Mouse (Mus musculus): ENCODE measurements at regions not wholly inside any gene's neighbourhood (a gene's known extent, or its start where the extent isn't known, plus 50 kb on each side); places are given as distances from the start of the nearest gene placed in this dataset.

GRCm38 (mm10) chr13:110882173-110882572 is 372.6 kb upstream of the Actbl2 start:
- DNase-seq (ENCODE audit: extremely low spot score, low read depth, low spot score), result no peak

GRCm38 (mm10) chr13:110882661-110883172 is 372.1 kb upstream of the Actbl2 start:
- no peak for DNase-seq (ENCODE audit: extremely low spot score, low read depth, low spot score)

GRCm38 (mm10) chr13:110893909-110894308 is 360.9 kb upstream of the Actbl2 start:
- DNase-seq (ENCODE audit: extremely low spot score, low read depth, low spot score), result no peak

- DNase-seq (ENCODE audit: extremely low spot score, low read depth, low spot score), result no peak
These were observed 359.5 kb upstream of the Actbl2 start for GRCm38 (mm10) chr13:110895349-110895748.

- no peak for DNase-seq (ENCODE audit: extremely low spot score, low read depth, low spot score)
These were observed 358.9 kb upstream of the Actbl2 start for GRCm38 (mm10) chr13:110895900-110896299.

- no peak for DNase-seq (ENCODE audit: extremely low spot score, low read depth, low spot score)
These were observed 357.2 kb upstream of the Actbl2 start for GRCm38 (mm10) chr13:110897621-110898020.

GRCm38 (mm10) chr13:110902994-110903644 is 351.7 kb upstream of the Actbl2 start:
- DNase-seq (ENCODE audit: extremely low spot score, low read depth, low spot score), result no peak

GRCm38 (mm10) chr13:110907319-110907955 is 347.4 kb upstream of the Actbl2 start:
- no peak for DNase-seq (ENCODE audit: extremely low spot score, low read depth, low spot score)

- DNase-seq (ENCODE audit: extremely low spot score, low read depth, low spot score), result no peak
These were observed 342.9 kb upstream of the Actbl2 start for GRCm38 (mm10) chr13:110911866-110912265.

- DNase-seq (ENCODE audit: extremely low spot score, low read depth, low spot score), result no peak
These were observed 341.6 kb upstream of the Actbl2 start for GRCm38 (mm10) chr13:110913177-110913576.

GRCm38 (mm10) chr13:110913687-110914086 is 341.1 kb upstream of the Actbl2 start:
- no peak for DNase-seq (ENCODE audit: extremely low spot score, low read depth, low spot score)

GRCm38 (mm10) chr13:110915161-110915560 is 339.7 kb upstream of the Actbl2 start:
- DNase-seq (ENCODE audit: extremely low spot score, low read depth, low spot score), result no peak

GRCm38 (mm10) chr13:110923936-110924335 is 330.9 kb upstream of the Actbl2 start:
- no peak for DNase-seq (ENCODE audit: extremely low spot score, low read depth, low spot score)

GRCm38 (mm10) chr13:110924897-110925296 is 329.9 kb upstream of the Actbl2 start:
- no peak for DNase-seq (ENCODE audit: extremely low spot score, low read depth, low spot score)

- no peak for DNase-seq (ENCODE audit: extremely low spot score, low read depth, low spot score)
These were observed 326.7 kb upstream of the Actbl2 start for GRCm38 (mm10) chr13:110928143-110928542.

GRCm38 (mm10) chr13:110928894-110929293 is 325.9 kb upstream of the Actbl2 start:
- DNase-seq (ENCODE audit: extremely low spot score, low read depth, low spot score), result no peak

GRCm38 (mm10) chr13:110929579-110929978 is 325.2 kb upstream of the Actbl2 start:
- DNase-seq (ENCODE audit: extremely low spot score, low read depth, low spot score), result no peak

GRCm38 (mm10) chr13:110941587-110941986 is 313.2 kb upstream of the Actbl2 start:
- no peak for DNase-seq (ENCODE audit: extremely low spot score, low read depth, low spot score)

- no peak for DNase-seq (ENCODE audit: extremely low spot score, low read depth, low spot score)
These were observed 311.7 kb upstream of the Actbl2 start for GRCm38 (mm10) chr13:110942986-110943644.

GRCm38 (mm10) chr13:110944061-110944460 is 310.8 kb upstream of the Actbl2 start:
- DNase-seq (ENCODE audit: extremely low spot score, low read depth, low spot score), result peak; percentile 87

- no peak for DNase-seq (ENCODE audit: extremely low spot score, low read depth, low spot score)
These were observed 310.1 kb upstream of the Actbl2 start for GRCm38 (mm10) chr13:110944683-110945082.

GRCm38 (mm10) chr13:110960212-110960611 is 294.6 kb upstream of the Actbl2 start:
- no peak for DNase-seq (ENCODE audit: extremely low spot score, low read depth, low spot score)

All from hindlimb bud, embryonic 11.5 days (tissue).